10 mouse cellular contexts compared by ENCODE assay signal in the genomic region with DNA sequence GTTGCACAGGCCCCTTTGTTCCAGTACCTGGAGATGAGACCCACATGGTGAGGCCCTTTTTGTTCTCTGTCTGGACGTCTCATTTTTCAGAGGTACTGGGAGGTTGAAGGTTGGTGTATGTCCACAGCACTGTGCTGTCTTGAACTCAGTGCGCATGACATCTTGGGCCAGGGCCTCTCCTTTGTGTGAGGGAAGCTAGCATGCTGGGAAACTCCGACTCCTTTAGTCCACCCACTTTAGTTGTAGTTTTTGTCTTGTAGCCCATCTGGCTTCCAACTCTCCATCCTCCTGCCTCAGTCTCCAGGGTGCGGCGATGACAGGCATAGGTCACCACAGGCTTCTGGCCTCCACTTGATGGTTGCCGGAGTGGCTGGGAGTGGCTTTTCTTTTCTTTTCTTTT. TPM values are rescaled to one million over a fixed set of nuclear protein-coding genes. Genes with fewer than 3 reads are reported as not detected.
DNase-seq lines count a peak whose midpoint lies in the region; ATAC-seq and TF ChIP-seq lines count a peak whose summit lies in the region.
"Had no signal": no experiment of that assay in that cellular context is flagged by ENCODE, and none has a peak within 500 bp of the region (broad histone marks: within the 10 kb centered on the region; RNA-seq: fewer than 3 reads in every experiment).

No protein-coding gene starts in this region.

- H3K27me3 ChIP-seq in forebrain, embryonic 15.5 days, result no peaks in the 10 kb centered on the region
- 0 out of 2 replicates have a peak, but pooled peaks cover 3% of the 10 kb centered on the region for H3K27me3 ChIP-seq in midbrain, embryonic 10.5 days (ENCODE audit: low read depth, poor library complexity, severe bottlenecking)

- DNase-seq in gastrocnemius, adult 2 months, result no peak
- DNase-seq in gastrocnemius, adult 8-10 months (ENCODE audit: low spot score in 2 of 2), result no peak
- peak; percentile 58 for DNase-seq in ES-CJ7 (ENCODE audit: low read depth, low spot score)
- no peak for DNase-seq in midbrain, embryonic 10.5 days (ENCODE audit: low spot score)
- DNase-seq in T-cell, adult 2 months (ENCODE audit: low spot score), result no peak
- DNase-seq in right cerebral cortex, postnatal 14 days, result no peak
- DNase-seq: kidney, adult 8-10 months; lung, adult 2 months had no signal

- WGBS in forebrain, embryonic 15.5 days, result 49% methylated on average over 6 of the region's 6 CpGs
- 79% methylated on average over 6 of the region's 6 CpGs for WGBS in midbrain, embryonic 10.5 days

- peak overlapping the region; percentile 81; the same call in 1 of the 2 replicates for H3K4me3 ChIP-seq in gastrocnemius, adult 2 months
- peak overlapping the region; percentile 95 for H3K4me3 ChIP-seq in forebrain, embryonic 15.5 days
- peak overlapping the region; percentile 99 for H3K4me3 ChIP-seq in midbrain, embryonic 10.5 days

- H3K4me1 ChIP-seq in forebrain, embryonic 15.5 days, result peaks cover 68% of the 10 kb centered on the region
- H3K4me1 ChIP-seq in midbrain, embryonic 10.5 days, result peaks cover 54% of the 10 kb centered on the region

- intact Hi-C loops in gastrocnemius, adult 2 months (cut with DNase I), result no loop called here

- H3K9ac ChIP-seq in forebrain, embryonic 15.5 days (replicated peaks), result peak overlapping the region; percentile 97

- 0 out of 2 replicates have a peak overlapping the region, but pooled peaks have one; percentile 24 for H3K27ac ChIP-seq in gastrocnemius, adult 2 months
- H3K27ac ChIP-seq in forebrain, embryonic 15.5 days (replicated peaks), result peak overlapping the region; percentile 95
- peak overlapping the region; percentile 100 for H3K27ac ChIP-seq in midbrain, embryonic 10.5 days (replicated peaks)

- peaks cover 14% of the 10 kb centered on the region for H3K36me3 ChIP-seq in forebrain, embryonic 15.5 days
- H3K36me3 ChIP-seq in midbrain, embryonic 10.5 days, result peaks cover 71% of the 10 kb centered on the region

- H3K9me3 ChIP-seq in forebrain, embryonic 15.5 days, result no peaks in the 10 kb centered on the region
- peaks cover 8% of the 10 kb centered on the region for H3K9me3 ChIP-seq in midbrain, embryonic 10.5 days (replicated peaks)

- peak overlapping the region; percentile 73 for H3K4me2 ChIP-seq in forebrain, embryonic 15.5 days (replicated peaks)

- no peak for TF ChIP-seq CTCF in gastrocnemius, adult 2 months (IDR thresholded peaks at IDR 0.05)

- ATAC-seq in forebrain, embryonic 15.5 days (replicated peaks), result no peak
- no peak for ATAC-seq in megakaryocyte-erythroid progenitor cell, adult 5-6 weeks (replicated peaks; ENCODE audit: low FRiP score, low TSS enrichment, poor library complexity, severe bottlenecking)

RNA-seq across cellular contexts. Expression of gene Fscn1, which starts 4.5 kb away (rescaled TPM):
- total RNA-seq in gastrocnemius, adult 2 months (2021), result 1 to 10 TPM; 4.4 to 7.3 TPM
- total RNA-seq in gastrocnemius, adult 8-10 months (2022), result 1 to 10 TPM; 3.0 to 7.9 (median 5.0) TPM
- polyA plus RNA-seq in forebrain, embryonic 15.5 days (2015; fragmentation: Nextera tagmentation; extraction: Ambion mirVana), result 521 and 538 TPM in 2 replicates
- polyA plus RNA-seq in midbrain, embryonic 10.5 days (2016; fragmentation: Nextera tagmentation; extraction: Ambion mirVana), result 675 and 709 TPM in 2 replicates
- 0.17 TPM in 1 of 2 replicates, not detected in the other for total RNA-seq in megakaryocyte-erythroid progenitor cell, adult 5-6 weeks (2014; fragmentation: Nextera tagmentation)
- 0.11 TPM in 1 of 2 replicates, not detected in the other for total RNA-seq in megakaryocyte-erythroid progenitor cell, adult 5-6 weeks (2017)

RNA-seq across cellular contexts. Expression of gene Actb, which starts 58.1 kb away (rescaled TPM):
- total RNA-seq in gastrocnemius, adult 2 months (2021), result 100 to 1,000 TPM; 365 to 571 TPM
- 100 to 1,000 TPM; 301 to 406 (median 351) TPM for total RNA-seq in gastrocnemius, adult 8-10 months (2022)
- polyA plus RNA-seq in forebrain, embryonic 15.5 days (2015; fragmentation: Nextera tagmentation; extraction: Ambion mirVana), result 16,767 and 16,970 TPM in 2 replicates
- polyA plus RNA-seq in midbrain, embryonic 10.5 days (2016; fragmentation: Nextera tagmentation; extraction: Ambion mirVana), result 12,690 and 13,877 TPM in 2 replicates
- total RNA-seq in megakaryocyte-erythroid progenitor cell, adult 5-6 weeks (2014; fragmentation: Nextera tagmentation), result 1,959 and 3,523 TPM in 2 replicates
- total RNA-seq in megakaryocyte-erythroid progenitor cell, adult 5-6 weeks (2017), result 1,717 and 2,932 TPM in 2 replicates

Comparison
In these comparisons a context has a peak if more than half of its experiments do, and no peak if none do; other contexts are left out.
1. H3K27ac ChIP-seq: peak in every context shown above with its lines; median percentile 100 in midbrain, embryonic 10.5 days; 95 in forebrain, embryonic 15.5 days; 24 in gastrocnemius, adult 2 months.